ENCODE assay signal across 47 mouse cellular contexts in genomic region chr8:122414311-122414710, GRCm38 (mm10). TPM values are rescaled to one million over a fixed set of nuclear protein-coding genes. Genes with fewer than 3 reads are reported as not detected.
"Had no signal": no experiment of that assay in that cellular context is flagged by ENCODE, and none has a peak within 500 bp of the region (broad histone marks: within the 10 kb centered on the region; RNA-seq: fewer than 3 reads in every experiment).

No protein-coding gene starts in this region.

- H3K27me3 ChIP-seq: heart, embryonic 12.5 days; heart, embryonic 13.5 days; heart, embryonic 15.5 days; hindbrain, embryonic 12.5 days; hindbrain, embryonic 13.5 days; hindbrain, embryonic 15.5 days; intestine, embryonic 15.5 days; kidney, embryonic 15.5 days had no signal

- H3K4me2 ChIP-seq: heart, embryonic 11.5 days; heart, embryonic 12.5 days; heart, embryonic 13.5 days; heart, embryonic 15.5 days; hindbrain, embryonic 12.5 days; hindbrain, embryonic 13.5 days; hindbrain, embryonic 14.5 days; hindbrain, embryonic 15.5 days; intestine, embryonic 15.5 days; kidney, embryonic 15.5 days had no signal

- H3K4me1 ChIP-seq: heart, embryonic 12.5 days; heart, embryonic 13.5 days; heart, embryonic 15.5 days; hindbrain, embryonic 10.5 days; hindbrain, embryonic 12.5 days; hindbrain, embryonic 13.5 days; hindbrain, embryonic 15.5 days; intestine, embryonic 15.5 days; kidney, embryonic 15.5 days had no signal

- DNase-seq: heart, postnatal 10 days; heart, postnatal 14 days; heart, postnatal 36 days; heart, postnatal 4 days; kidney, adult 11 months; kidney, adult 18-20 months; kidney, adult 2 months; kidney, adult 8-10 months; kidney, adult 9 months; kidney, postnatal 10 days; kidney, postnatal 14 days; kidney, postnatal 36 days; kidney, postnatal 4 days; layer of hippocampus, adult 9-11 months; layer of hippocampus, postnatal 36 days had no signal

- H3K27ac ChIP-seq: heart, embryonic 13.5 days; heart, embryonic 15.5 days; hindbrain, embryonic 10.5 days; hindbrain, embryonic 12.5 days; hindbrain, embryonic 13.5 days; hindbrain, embryonic 14.5 days; hindbrain, embryonic 15.5 days; hindbrain, postnatal 0 days; intestine, embryonic 15.5 days; kidney, embryonic 15.5 days; kidney, postnatal 0 days; layer of hippocampus, adult 2 months; left cerebral cortex, adult 2 months had no signal

- H3K9me3 ChIP-seq: heart, embryonic 12.5 days; heart, embryonic 13.5 days; heart, embryonic 15.5 days; hindbrain, embryonic 10.5 days; hindbrain, embryonic 12.5 days; hindbrain, embryonic 13.5 days; hindbrain, embryonic 15.5 days; intestine, embryonic 15.5 days; kidney, embryonic 15.5 days had no signal

- H3K9ac ChIP-seq: heart, embryonic 12.5 days; heart, embryonic 13.5 days; heart, embryonic 15.5 days; hindbrain, embryonic 12.5 days; hindbrain, embryonic 13.5 days; hindbrain, embryonic 14.5 days; hindbrain, embryonic 15.5 days; intestine, embryonic 15.5 days; kidney, embryonic 15.5 days had no signal

- ATAC-seq: hindbrain, embryonic 16.5 days; hindbrain, postnatal 0 days; inflammation-experienced regulatory T-cells, adult 6 months; intestine, embryonic 15.5 days had no signal

- H3K4me3 ChIP-seq: heart, embryonic 12.5 days; heart, embryonic 13.5 days; heart, embryonic 15.5 days; hindbrain, embryonic 10.5 days; hindbrain, embryonic 12.5 days; hindbrain, embryonic 13.5 days; hindbrain, embryonic 15.5 days; intestine, embryonic 15.5 days; kidney, embryonic 15.5 days; layer of hippocampus, adult 2 months; left cerebral cortex, adult 2 months had no signal

RNA-seq across cellular contexts. Expression of gene Il17c, which starts 7.5 kb away (rescaled TPM):
- total RNA-seq: heart, postnatal 10 days; heart, postnatal 14 days; heart, postnatal 25 days; heart, postnatal 36 days; heart, postnatal 4 days; hematopoietic stem cell, adult 5-6 weeks; layer of hippocampus, adult 18-20 months; layer of hippocampus, adult 2 months; layer of hippocampus, adult 8-10 months; layer of hippocampus, postnatal 10 days; layer of hippocampus, postnatal 14 days; layer of hippocampus, postnatal 25 days; layer of hippocampus, postnatal 36 days; left cerebral cortex, adult 18-20 months; left cerebral cortex, adult 2 months; left cerebral cortex, adult 8-10 months had no signal
- polyA plus RNA-seq: heart, embryonic 11.5 days; heart, embryonic 12.5 days; heart, embryonic 13.5 days; heart, embryonic 14.5 days; heart, embryonic 15.5 days; heart, postnatal 0 days; hindbrain, embryonic 10.5 days; hindbrain, embryonic 11.5 days; hindbrain, embryonic 12.5 days; hindbrain, embryonic 13.5 days; hindbrain, embryonic 14.5 days; hindbrain, embryonic 15.5 days; hindbrain, embryonic 16.5 days; intestine, embryonic 14.5 days; intestine, embryonic 15.5 days; kidney, embryonic 14.5 days; kidney, embryonic 15.5 days; kidney, embryonic 16.5 days; kidney, postnatal 0 days had no signal

RNA-seq across cellular contexts. Expression of gene Snai3, which starts 46.2 kb away (rescaled TPM):
- total RNA-seq: hematopoietic stem cell, adult 5-6 weeks; hindbrain, postnatal 0 days; layer of hippocampus, adult 18-20 months; layer of hippocampus, adult 2 months; layer of hippocampus, adult 8-10 months; layer of hippocampus, postnatal 10 days; layer of hippocampus, postnatal 14 days; layer of hippocampus, postnatal 25 days; layer of hippocampus, postnatal 36 days had no signal
- polyA plus RNA-seq: hindbrain, embryonic 10.5 days; hindbrain, embryonic 11.5 days; hindbrain, embryonic 12.5 days; hindbrain, embryonic 13.5 days; hindbrain, embryonic 14.5 days; hindbrain, embryonic 15.5 days; hindbrain, embryonic 16.5 days; hindbrain, postnatal 0 days had no signal
